In the genomic region with DNA sequence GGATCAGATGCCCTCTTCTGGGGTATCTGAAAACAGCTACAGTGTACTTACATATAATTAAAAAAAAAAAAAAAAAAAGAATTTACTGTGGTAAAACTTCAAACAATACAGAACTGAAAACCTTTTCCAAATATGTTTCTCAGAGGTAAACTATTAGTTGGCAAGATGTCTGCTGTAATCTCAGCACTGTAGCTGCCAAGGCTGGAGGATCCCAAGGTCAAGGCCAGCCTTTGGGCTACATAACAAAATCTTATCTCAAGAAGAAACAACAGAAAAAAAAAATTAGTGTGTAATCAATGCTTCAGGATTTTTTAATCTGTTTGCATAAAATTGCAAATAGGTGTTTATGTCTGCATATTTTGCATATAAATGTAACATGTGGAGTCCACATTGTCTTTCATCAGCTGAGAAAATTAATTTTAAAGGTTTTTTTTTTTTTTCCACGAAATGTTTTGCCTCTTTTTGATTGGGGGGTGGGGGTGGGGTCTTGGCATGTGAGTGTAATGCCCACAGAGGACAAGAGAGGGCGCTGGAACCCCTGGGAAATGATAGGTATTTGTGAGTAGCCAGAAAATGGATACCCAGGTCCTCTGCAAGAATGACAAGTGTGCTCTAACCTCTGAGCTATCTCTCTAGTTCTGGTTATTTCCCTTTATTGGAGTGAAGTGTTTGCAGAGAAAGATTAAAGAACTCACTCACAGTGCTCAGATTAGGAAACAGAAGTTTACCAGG, we compare ENCODE assay signal across 14 mouse cellular contexts. TPM values are rescaled to one million over a fixed set of nuclear protein-coding genes. Genes with fewer than 3 reads are reported as not detected.
DNase-seq lines count a peak whose midpoint lies in the region; ATAC-seq and TF ChIP-seq lines count a peak whose summit lies in the region.
"Had no signal": no experiment of that assay in that cellular context is flagged by ENCODE, and none has a peak within 500 bp of the region (broad histone marks: within the 10 kb centered on the region; RNA-seq: fewer than 3 reads in every experiment).

No protein-coding gene starts in this region.

- TF ChIP-seq CTCF in kidney, adult 2 months (conservative IDR thresholded peaks at IDR 0.05; ENCODE audit: insufficient read depth, insufficient read length, low read depth, low read length): peak; percentile 40; the same call in 1 of the 2 replicates

- H3K36me3 ChIP-seq in kidney, adult 2 months (ENCODE audit: control insufficient read depth, insufficient read depth, low read length): peaks cover 6% of the 10 kb centered on the region
- H3K36me3 ChIP-seq in kidney, embryonic 14.5 days (ENCODE audit: control insufficient read depth, insufficient read depth, low read length): peaks cover 98% of the 10 kb centered on the region

- no peak overlapping the region for H3K9ac ChIP-seq in kidney, embryonic 14.5 days (ENCODE audit: low read depth, low read length)
- H3K9ac ChIP-seq: embryonic facial prominence, embryonic 15.5 days; heart, embryonic 12.5 days; hindbrain, embryonic 15.5 days had no signal

- 36% methylated on average over 2 of the region's 2 CpGs for WGBS in kidney, adult 2 months
- WGBS in kidney, embryonic 14.5 days: 44% methylated on average over 2 of the region's 2 CpGs

- no peaks in the 10 kb centered on the region for H3K9me3 ChIP-seq in kidney, embryonic 14.5 days (ENCODE audit: control insufficient read depth, low read length)
- H3K9me3 ChIP-seq: embryonic facial prominence, embryonic 15.5 days; heart, embryonic 12.5 days; hindbrain, embryonic 15.5 days had no signal

- no peak overlapping the region for H3K4me2 ChIP-seq in kidney, embryonic 14.5 days (replicated peaks; ENCODE audit: low read depth, low read length)
- H3K4me2 ChIP-seq: embryonic facial prominence, embryonic 15.5 days; heart, embryonic 12.5 days; hindbrain, embryonic 15.5 days had no signal

- H3K4me1 ChIP-seq in kidney, adult 2 months (ENCODE audit: control insufficient read depth, insufficient read depth, low read length): no peaks in the 10 kb centered on the region
- no peaks in the 10 kb centered on the region for H3K4me1 ChIP-seq in kidney, embryonic 14.5 days (ENCODE audit: control insufficient read depth, insufficient read depth, low read length)
- H3K4me1 ChIP-seq: embryonic facial prominence, embryonic 15.5 days; heart, embryonic 12.5 days; hindbrain, embryonic 15.5 days had no signal

- ATAC-seq in kidney, embryonic 14.5 days (ENCODE audit: low FRiP score, low TSS enrichment): no peak

- H3K27me3 ChIP-seq in kidney, adult 2 months (replicated peaks; ENCODE audit: control insufficient read depth, insufficient read depth, low read length): no peaks in the 10 kb centered on the region
- H3K27me3 ChIP-seq in kidney, embryonic 14.5 days (ENCODE audit: control insufficient read depth, insufficient read depth, low read length): no peaks in the 10 kb centered on the region
- H3K27me3 ChIP-seq: embryonic facial prominence, embryonic 15.5 days; heart, embryonic 12.5 days; hindbrain, embryonic 15.5 days had no signal

- no peak overlapping the region for H3K4me3 ChIP-seq in kidney, adult 2 months (ENCODE audit: insufficient read depth, low read depth, low read length)
- no peak overlapping the region for H3K4me3 ChIP-seq in kidney, embryonic 14.5 days (ENCODE audit: low read length)
- H3K4me3 ChIP-seq: embryonic facial prominence, embryonic 15.5 days; heart, embryonic 12.5 days; hindbrain, embryonic 15.5 days had no signal

- DNase-seq in kidney, adult 2 months: no peak
- peak; percentile 31 for DNase-seq in right cerebral cortex, postnatal 4 days
- DNase-seq in right cerebral cortex, postnatal 36 days (ENCODE audit: low spot score in 2 of 2): no peak
- DNase-seq in NIH3T3 (ENCODE audit: low read depth): peak; percentile 40
- peak; percentile 45 for DNase-seq in naive thymus-derived CD4-positive, alpha-beta T cell, adult 2 months (ENCODE audit: low read depth)
- no peak for DNase-seq in layer of hippocampus, postnatal 25 days (ENCODE audit: extremely low spot score in 1 of 2, low spot score in 1 of 2)
- DNase-seq: cerebellum, adult 9-10 months had no signal

- no peak for TF ChIP-seq POLR2A in kidney, adult 2 months (IDR thresholded peaks at IDR 0.05; ENCODE audit: low read depth, low read length)

- no peak overlapping the region for H3K27ac ChIP-seq in kidney, adult 2 months (ENCODE audit: insufficient read depth, low read depth, low read length)
- H3K27ac ChIP-seq in kidney, embryonic 14.5 days (ENCODE audit: low read depth, low read length): no peak overlapping the region
- H3K27ac ChIP-seq: embryonic facial prominence, embryonic 15.5 days; hindbrain, embryonic 15.5 days had no signal

RNA-seq across cellular contexts. Expression of gene Aars, which starts 11.2 kb away (rescaled TPM):
- polyA plus RNA-seq in kidney, adult 2 months (2012; rRNA removed): 35.9 and 36.3 TPM in 2 replicates
- polyA plus RNA-seq in kidney, embryonic 14.5 days (2014; fragmentation: Nextera tagmentation; extraction: Ambion mirVana): 37.9 and 59.7 TPM in 2 replicates
- 10 to 100 TPM; 79.5 to 85.2 TPM for total RNA-seq in layer of hippocampus, postnatal 25 days (2021)

RNA-seq across cellular contexts. Expression of gene Exosc6, which starts 12.0 kb away (rescaled TPM):
- polyA plus RNA-seq in kidney, adult 2 months (2012; rRNA removed): 1.8 TPM in 1 of 2 replicates, not detected in the other
- 53.3 and 77.3 TPM in 2 replicates for polyA plus RNA-seq in kidney, embryonic 14.5 days (2014; fragmentation: Nextera tagmentation; extraction: Ambion mirVana)
- total RNA-seq in layer of hippocampus, postnatal 25 days (2021): not detected
- polyA plus RNA-seq: frontal cortex, adult 2 months; hindbrain, embryonic 15.5 days; neural tube, embryonic 14.5 days; testis, adult 2 months had no signal

RNA-seq across cellular contexts. Expression of gene Ddx19b, which starts 12.6 kb away (rescaled TPM):
- polyA plus RNA-seq in kidney, adult 2 months (2012; rRNA removed): 2.7 and 3.1 TPM in 2 replicates
- 2.3 and 6.7 TPM in 2 replicates for polyA plus RNA-seq in kidney, embryonic 14.5 days (2014; fragmentation: Nextera tagmentation; extraction: Ambion mirVana)
- 10 to 100 TPM; 20.4 to 22.2 TPM for total RNA-seq in layer of hippocampus, postnatal 25 days (2021)

RNA-seq across cellular contexts. Expression of gene Ddx19a, which starts 46.6 kb away (rescaled TPM):
- 21.6 and 24.3 TPM in 2 replicates for polyA plus RNA-seq in kidney, adult 2 months (2012; rRNA removed)
- polyA plus RNA-seq in kidney, embryonic 14.5 days (2014; fragmentation: Nextera tagmentation; extraction: Ambion mirVana): 12.8 and 20.1 TPM in 2 replicates
- total RNA-seq in layer of hippocampus, postnatal 25 days (2021): 10 to 100 TPM; 26.4 to 32.6 TPM

RNA-seq across cellular contexts. Expression of gene Clec18a, which starts 48.1 kb away (rescaled TPM):
- 0.88 and 1.5 TPM in 2 replicates for polyA plus RNA-seq in kidney, adult 2 months (2012; rRNA removed)
- 51.6 and 59.0 TPM in 2 replicates for polyA plus RNA-seq in kidney, embryonic 14.5 days (2014; fragmentation: Nextera tagmentation; extraction: Ambion mirVana)
- 1 to 10 TPM; 1.5 to 1.8 TPM for total RNA-seq in layer of hippocampus, postnatal 25 days (2021)
- polyA plus RNA-seq: embryonic facial prominence, embryonic 15.5 days; heart, embryonic 12.5 days had no signal

Comparison
In these comparisons a context has a peak if more than half of its experiments do, and no peak if none do; other contexts are left out.
1. DNase-seq: peak in right cerebral cortex, postnatal 4 days (single experiment), NIH3T3 (single experiment) and naive thymus-derived CD4-positive, alpha-beta T cell, adult 2 months (single experiment); none in kidney, adult 2 months (single experiment), right cerebral cortex, postnatal 36 days (0 of 2) and layer of hippocampus, postnatal 25 days (0 of 2).
2. RNA of gene Exosc6, which starts 12.0 kb away (polyA plus RNA-seq): 53.3 to 77.3 TPM in kidney, embryonic 14.5 days; 1.8 TPM in kidney, adult 2 months; every median in the first group is over 10 times any median in the second.